Comparison of ENCODE assay signal across 24 mouse cellular contexts in the genomic region with DNA sequence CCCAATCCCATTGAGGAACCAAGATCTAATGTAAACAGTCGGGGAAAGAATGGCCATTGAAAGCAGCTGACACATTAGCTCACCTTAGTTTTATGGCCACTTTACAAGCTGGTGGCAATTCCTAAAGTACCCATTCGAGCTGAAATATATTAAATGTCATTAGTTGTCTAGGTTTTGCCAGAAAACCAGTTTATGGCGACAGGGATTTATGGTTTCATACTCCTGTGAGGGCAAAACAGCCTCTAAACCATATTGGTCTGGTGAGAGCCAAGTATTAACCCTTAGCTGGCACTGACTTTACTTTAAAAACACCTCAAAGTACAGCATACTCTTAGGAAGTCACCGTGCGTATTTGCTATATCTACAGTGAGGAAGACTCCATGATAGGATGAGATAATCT. TPM values are rescaled to one million over a fixed set of nuclear protein-coding genes. Genes with fewer than 3 reads are reported as not detected.
DNase-seq lines count a peak whose midpoint lies in the region; ATAC-seq and TF ChIP-seq lines count a peak whose summit lies in the region.
"Had no signal": no experiment of that assay in that cellular context is flagged by ENCODE, and none has a peak within 500 bp of the region (broad histone marks: within the 10 kb centered on the region; RNA-seq: fewer than 3 reads in every experiment).

No protein-coding gene starts in this region.

- no peaks in the 10 kb centered on the region for H3K27me3 ChIP-seq in liver, embryonic 13.5 days
- no peaks in the 10 kb centered on the region for H3K27me3 ChIP-seq in limb, embryonic 10.5 days (ENCODE audit: low read depth, poor library complexity, severe bottlenecking)
- no peaks in the 10 kb centered on the region for H3K27me3 ChIP-seq in limb, embryonic 14.5 days (ENCODE audit: control insufficient read depth, insufficient read depth, low read length)
- no peaks in the 10 kb centered on the region for H3K27me3 ChIP-seq in neural tube, embryonic 14.5 days (ENCODE audit: control insufficient read depth, insufficient read depth, low read length)
- H3K27me3 ChIP-seq: hindbrain, embryonic 12.5 days; midbrain, embryonic 12.5 days; stomach, embryonic 15.5 days had no signal

- H3K36me3 ChIP-seq in liver, embryonic 13.5 days = peaks cover 20% of the 10 kb centered on the region
- H3K36me3 ChIP-seq in limb, embryonic 10.5 days = peaks cover 6% of the 10 kb centered on the region
- H3K36me3 ChIP-seq in limb, embryonic 14.5 days (ENCODE audit: control insufficient read depth, insufficient read depth, low read length) = no peaks in the 10 kb centered on the region
- H3K36me3 ChIP-seq in neural tube, embryonic 14.5 days (ENCODE audit: control insufficient read depth, insufficient read depth, low read length) = no peaks in the 10 kb centered on the region
- H3K36me3 ChIP-seq: hindbrain, embryonic 12.5 days; midbrain, embryonic 12.5 days; stomach, embryonic 15.5 days had no signal

- ATAC-seq in liver, embryonic 13.5 days (ENCODE audit: low read depth) = no peak
- ATAC-seq in limb, embryonic 14.5 days (ENCODE audit: low FRiP score, low read depth) = peak; percentile 61
- ATAC-seq in neural tube, embryonic 14.5 days (ENCODE audit: low read depth) = peak; percentile 22; the same call in 1 of the 2 replicates
- no peak for ATAC-seq in activated CD4-positive, CD25-positive, alpha-beta regulatory T cell, adult 4 months
- ATAC-seq: CD4-positive, CD25-positive, alpha-beta regulatory T cell, adult 4 months; hindbrain, postnatal 0 days; intestine, embryonic 16.5 days had no signal

- DNase-seq in liver, embryonic 13.5 days = no peak
- no peak for DNase-seq in liver
- no peak for DNase-seq in limb, embryonic 10.5 days (ENCODE audit: low spot score)
- peak; percentile 41 for DNase-seq in limb, embryonic 14.5 days (ENCODE audit: low spot score)
- DNase-seq in layer of hippocampus, adult 11-12 months (ENCODE audit: low spot score) = no peak
- DNase-seq: adrenal gland, postnatal 36 days; cerebellum, adult 18-20 months; cerebellum, postnatal 10 days; heart, postnatal 36 days; kidney, postnatal 14 days; lung, embryonic 14.5 days; right cerebral cortex, postnatal 25 days; thymus, adult 18-20 months; thymus, postnatal 25 days had no signal

- peaks cover 89% of the 10 kb centered on the region for H3K4me1 ChIP-seq in liver, embryonic 13.5 days (replicated peaks)
- H3K4me1 ChIP-seq in limb, embryonic 10.5 days = peaks cover 54% of the 10 kb centered on the region
- H3K4me1 ChIP-seq in limb, embryonic 14.5 days (ENCODE audit: control insufficient read depth, insufficient read depth, low read length) = peaks cover 51% of the 10 kb centered on the region
- H3K4me1 ChIP-seq in neural tube, embryonic 14.5 days (ENCODE audit: control insufficient read depth, insufficient read depth, low read length) = peaks cover 16% of the 10 kb centered on the region; the same call in 1 of the 2 replicates
- H3K4me1 ChIP-seq: stomach, embryonic 15.5 days had no signal

- peak overlapping the region; percentile 56 for H3K9ac ChIP-seq in liver, embryonic 13.5 days
- H3K9ac ChIP-seq in limb, embryonic 14.5 days (ENCODE audit: low read depth, low read length, severe bottlenecking) = no peak overlapping the region
- H3K9ac ChIP-seq in neural tube, embryonic 14.5 days (replicated peaks; ENCODE audit: low read depth, low read length) = no peak overlapping the region
- H3K9ac ChIP-seq: hindbrain, embryonic 12.5 days; lung, embryonic 14.5 days; midbrain, embryonic 12.5 days; stomach, embryonic 15.5 days had no signal

- H3K4me2 ChIP-seq in liver, embryonic 13.5 days = no peak overlapping the region; the same call in 1 of the 2 replicates
- H3K4me2 ChIP-seq in limb, embryonic 14.5 days (replicated peaks; ENCODE audit: low read depth, low read length, severe bottlenecking) = no peak overlapping the region
- H3K4me2 ChIP-seq in neural tube, embryonic 14.5 days (ENCODE audit: low read depth, low read length) = no peak overlapping the region
- H3K4me2 ChIP-seq: heart, embryonic 11.5 days; hindbrain, embryonic 12.5 days; lung, embryonic 14.5 days; midbrain, embryonic 12.5 days; stomach, embryonic 15.5 days had no signal

- no peak for TF ChIP-seq POLR2A in limb, embryonic 14.5 days (IDR thresholded peaks at IDR 0.05; ENCODE audit: borderline replicate concordance, extremely low read depth, insufficient read depth, insufficient read length)

- no peak overlapping the region for H3K4me3 ChIP-seq in liver, embryonic 13.5 days (replicated peaks)
- peak overlapping the region; percentile 15; the same call in 1 of the 2 replicates for H3K4me3 ChIP-seq in limb, embryonic 10.5 days
- H3K4me3 ChIP-seq in limb, embryonic 14.5 days (replicated peaks; ENCODE audit: low read length) = no peak overlapping the region
- no peak overlapping the region for H3K4me3 ChIP-seq in neural tube, embryonic 14.5 days (ENCODE audit: low read depth, low read length)
- H3K4me3 ChIP-seq: hindbrain, embryonic 12.5 days; midbrain, embryonic 12.5 days; myocyte; stomach, embryonic 15.5 days had no signal

- H3K9me3 ChIP-seq in liver, embryonic 13.5 days (replicated peaks) = peaks cover 9% of the 10 kb centered on the region
- H3K9me3 ChIP-seq in limb, embryonic 10.5 days (replicated peaks) = 0 out of 2 replicates have a peak, but pooled peaks cover 6% of the 10 kb centered on the region
- no peaks in the 10 kb centered on the region for H3K9me3 ChIP-seq in limb, embryonic 14.5 days (ENCODE audit: control insufficient read depth, low read length)
- H3K9me3 ChIP-seq in neural tube, embryonic 14.5 days (ENCODE audit: control insufficient read depth, low read length) = no peaks in the 10 kb centered on the region
- H3K9me3 ChIP-seq: hindbrain, embryonic 12.5 days; midbrain, embryonic 12.5 days; stomach, embryonic 15.5 days had no signal

- 74% methylated on average over 5 of the region's 5 CpGs for WGBS in liver, embryonic 13.5 days (ENCODE audit: insufficient replicate concordance)
- 33% methylated on average over 5 of the region's 5 CpGs for WGBS in limb, embryonic 10.5 days
- 18% methylated on average over 5 of the region's 5 CpGs for WGBS in limb, embryonic 14.5 days
- WGBS in neural tube, embryonic 14.5 days = 50% methylated on average over 5 of the region's 5 CpGs

- H3K27ac ChIP-seq in liver, embryonic 13.5 days = peak overlapping the region; percentile 93
- peak overlapping the region; percentile 81 for H3K27ac ChIP-seq in limb, embryonic 10.5 days
- H3K27ac ChIP-seq in limb, embryonic 14.5 days (replicated peaks; ENCODE audit: low read depth, low read length) = no peak overlapping the region
- H3K27ac ChIP-seq in neural tube, embryonic 14.5 days (ENCODE audit: low read depth, low read length) = peak overlapping the region; percentile 57; the same call in 1 of the 2 replicates
- H3K27ac ChIP-seq: hindbrain, embryonic 12.5 days; midbrain, embryonic 12.5 days; stomach, embryonic 15.5 days had no signal

RNA-seq across cellular contexts. Expression of a gene that starts 46.3 kb away (rescaled TPM):
- polyA plus RNA-seq in liver, embryonic 13.5 days (2015; fragmentation: Nextera tagmentation; extraction: Ambion mirVana) = 899 and 1,125 TPM in 2 replicates
- polyA plus RNA-seq in limb, embryonic 10.5 days (2016; fragmentation: Nextera tagmentation; extraction: Ambion mirVana) = 568 and 623 TPM in 2 replicates
- polyA plus RNA-seq in limb, embryonic 14.5 days (2012; rRNA removed) = 335 and 359 TPM in 2 replicates
- 268 and 314 TPM in 2 replicates for polyA plus RNA-seq in limb, embryonic 14.5 days (2014; fragmentation: Nextera tagmentation; extraction: Ambion mirVana)
- polyA plus RNA-seq in neural tube, embryonic 14.5 days (2014; fragmentation: Nextera tagmentation; extraction: Ambion mirVana) = 1,170 and 1,195 TPM in 2 replicates
- polyA plus RNA-seq in activated CD4-positive, CD25-positive, alpha-beta regulatory T cell, adult 4 months (2017; shearing (Covaris generic)) = 1 to 10 TPM in 1 of 2 experiments, not detected in 1; 6.1 TPM

Comparison
In these comparisons a context has a peak if more than half of its experiments do, and no peak if none do; other contexts are left out.
1. ATAC-seq: peak in limb, embryonic 14.5 days (single experiment) and neural tube, embryonic 14.5 days (single experiment); none in liver, embryonic 13.5 days (single experiment) and activated CD4-positive, CD25-positive, alpha-beta regulatory T cell, adult 4 months (single experiment).
2. RNA of a gene that starts 46.3 kb away (polyA plus RNA-seq): 1,170 to 1,195 TPM in neural tube, embryonic 14.5 days, 899 to 1,125 TPM in liver, embryonic 13.5 days, 568 to 623 TPM in limb, embryonic 10.5 days and 268 to 359 TPM in limb, embryonic 14.5 days; 6.1 TPM in activated CD4-positive, CD25-positive, alpha-beta regulatory T cell, adult 4 months; every median in the first group is over 10 times any median in the second.